Mouse (Mus musculus) liver, embryonic 13.5 days (tissue): ENCODE results near the gene Fcf1. TPM values are rescaled to one million over a fixed set of nuclear protein-coding genes. Genes with fewer than 3 reads are reported as not detected.
A peak's percentile ranks its signal among the peaks of the same experiment; 100 is the strongest.

Experiments
- ATAC-seq: fragments of 200-750 bp; cut with Nextera tagmentation; 2 replicates; pipeline ENCODE4 v1.8.0; 2017; ENCODE audit warnings: low read depth, mild to moderate bottlenecking, moderate number of reproducible peaks, moderate library complexity
- DNase-seq: peaks from one replicate; pipeline ENCODE4 v3.0.0; 2022
- H3K27ac ChIP-seq: fragments of 300-500 bp; sonication (generic); 2 replicates; pipeline ENCODE4 v1.5.1; 2015; ENCODE audit warnings: moderate library complexity, mild to moderate bottlenecking, inconsistent platforms
- H3K27me3 ChIP-seq: fragments of 300-500 bp; sonication (generic); 2 replicates; pipeline ENCODE4 v1.6.1; 2015; ENCODE audit warnings: mild to moderate bottlenecking, inconsistent platforms
- H3K36me3 ChIP-seq: fragments of 300-500 bp; sonication (generic); 2 replicates; pipeline ENCODE4 v1.6.1; 2015; ENCODE audit warnings: mild to moderate bottlenecking, inconsistent platforms
- H3K4me1 ChIP-seq: fragments of 300-500 bp; sonication (generic); replicated peaks from 2 replicates; pipeline ENCODE4 v1.6.1; 2015; ENCODE audit warnings: inconsistent platforms
- H3K4me2 ChIP-seq: fragments of 300-500 bp; sonication (generic); 2 replicates; pipeline ENCODE4 v1.6.1; 2015; ENCODE audit warnings: inconsistent platforms, mild to moderate bottlenecking, moderate library complexity
- H3K4me3 ChIP-seq: fragments of 300-500 bp; sonication (generic); replicated peaks from 2 replicates; pipeline ENCODE4 v1.5.1; 2015; ENCODE audit warnings: mild to moderate bottlenecking, inconsistent platforms
- H3K9ac ChIP-seq: fragments of 300-500 bp; sonication (generic); 2 replicates; pipeline ENCODE4 v1.6.1; 2015; ENCODE audit warnings: mild to moderate bottlenecking, inconsistent platforms
- H3K9me3 ChIP-seq: fragments of 300-500 bp; sonication (generic); replicated peaks from 2 replicates; pipeline ENCODE4 v1.6.1; 2016; ENCODE audit warnings: inconsistent platforms
- WGBS: fragments of 180-500 bp; shearing (Covaris S2); methylation state at CpG from one replicate; pipeline ENCODE4 v1.1.7; 2015; ENCODE audit not compliant: insufficient replicate concordance; 5-methylcytosine and 5-hydroxymethylcytosine counted together
- polyA plus RNA-seq: library from polyadenylated mRNA; unstranded; fragments of >200 nt; fragmentation: Nextera tagmentation; extraction: Ambion mirVana; gene quantifications from 2 replicates; pipeline ENCODE4 v1.2.1, GENCODE M21; 2015

Gene Fcf1
- polyA plus RNA-seq, 1 experiment from 2014 or later, result 134 TPM

- Histone ChIP-seq H3K27ac (peak overlapping the region; percentile 89), H3K9me3 (no peaks in the 10 kb centered on the region), H3K4me2 (peak overlapping the region; percentile 74), H3K4me3 (peak overlapping the region; percentile 87), H3K9ac (peak overlapping the region; percentile 88), H3K36me3 (peaks cover 30% of the 10 kb centered on the region), H3K27me3 (no peaks in the 10 kb centered on the region), H3K4me1 (peaks cover 50% of the 10 kb centered on the region)
- ATAC-seq (peak; percentile 16; the same call in 1 of the 2 replicates), DNase-seq (peak; percentile 8)
- WGBS, result 11% methylated on average over 15 of the region's 15 CpGs
These were observed 855 bp upstream of the Fcf1 start for GRCm38 (mm10) chr12:84969656-84970427.

- H3K9ac ChIP-seq, result no peak overlapping the region
- 78% methylated on average over 2 of the region's 2 CpGs for WGBS
- H3K4me1 ChIP-seq, result no peaks in the 10 kb centered on the region
- no peak for ATAC-seq
- H3K36me3 ChIP-seq, result peaks cover 91% of the 10 kb centered on the region
- H3K4me3 ChIP-seq, result no peak overlapping the region
- no peak overlapping the region for H3K4me2 ChIP-seq
- H3K27me3 ChIP-seq, result no peaks in the 10 kb centered on the region
- no peak for DNase-seq
- no peak overlapping the region for H3K27ac ChIP-seq
- H3K9me3 ChIP-seq, result no peaks in the 10 kb centered on the region
These were observed 8.7 kb downstream of the Fcf1 start for GRCm38 (mm10) chr12:84979264-84979862.

GRCm38 (mm10) chr12:84989456-84989855 is 18.8 kb downstream of the Fcf1 start:
- no peak overlapping the region for H3K4me2 ChIP-seq
- WGBS, result 60% methylated on average over 4 of the region's 4 CpGs
- no peak overlapping the region for H3K4me3 ChIP-seq
- DNase-seq, result no peak
- H3K27me3 ChIP-seq, result no peaks in the 10 kb centered on the region
- H3K9ac ChIP-seq, result no peak overlapping the region
- H3K36me3 ChIP-seq, result peaks cover 4% of the 10 kb centered on the region; the same call in 1 of the 2 replicates
- H3K9me3 ChIP-seq, result no peaks in the 10 kb centered on the region
- no peak for ATAC-seq
- H3K4me1 ChIP-seq, result peaks cover 5% of the 10 kb centered on the region
- H3K27ac ChIP-seq, result no peak overlapping the region

- Histone ChIP-seq H3K9me3 (no peaks in the 10 kb centered on the region), H3K4me2 (peak overlapping the region; percentile 96), H3K4me1 (peaks cover 48% of the 10 kb centered on the region), H3K4me3 (peak overlapping the region; percentile 89), H3K36me3 (no peaks in the 10 kb centered on the region), H3K9ac (peak overlapping the region; percentile 96; the same call in 1 of the 2 replicates), H3K27me3 (no peaks in the 10 kb centered on the region), H3K27ac (no peak overlapping the region; the same call in 1 of the 2 replicates)
- DNase-seq, result no peak
- ATAC-seq, result no peak
- WGBS, result 89% methylated on average over 8 of the region's 9 CpGs
These were observed 24.5 kb downstream of the Fcf1 start for GRCm38 (mm10) chr12:84995112-84995761.

- no peaks in the 10 kb centered on the region for H3K36me3 ChIP-seq
- H3K27me3 ChIP-seq, result no peaks in the 10 kb centered on the region
- H3K27ac ChIP-seq, result peak within 1 kb of the TSS; percentile 90
- DNase-seq, result peak; percentile 95
- WGBS, result under 1% methylated on average over 45 of the region's 45 CpGs
- H3K4me1 ChIP-seq, result peaks cover 48% of the 10 kb centered on the region
- peak; percentile 96 for ATAC-seq
- H3K9me3 ChIP-seq, result no peaks in the 10 kb centered on the region
- H3K4me3 ChIP-seq, result peak within 1 kb of the TSS; percentile 89
- peak within 1 kb of the TSS; percentile 96 for H3K9ac ChIP-seq
- H3K4me2 ChIP-seq, result peak within 1 kb of the TSS; percentile 96
These were observed 25.4 kb downstream of the Fcf1 start, which contains the start of gene Ylpm1 for GRCm38 (mm10) chr12:84996083-84996496. TSS of gene Ylpm1 (plus strand) at chr12:84996321.

- Histone ChIP-seq H3K27me3 (no peaks in the 10 kb centered on the region), H3K27ac (peak overlapping the region; percentile 90), H3K9me3 (no peaks in the 10 kb centered on the region), H3K9ac (peak overlapping the region; percentile 96), H3K4me1 (peaks cover 48% of the 10 kb centered on the region), H3K4me3 (peak overlapping the region; percentile 89), H3K36me3 (no peaks in the 10 kb centered on the region), H3K4me2 (peak overlapping the region; percentile 96)
- peak; percentile 62 for DNase-seq
- peak; percentile 68 for ATAC-seq
- under 1% methylated on average over 44 of the region's 44 CpGs for WGBS
These were observed 26.1 kb downstream of the Fcf1 start for GRCm38 (mm10) chr12:84996501-84997398.

- H3K9ac ChIP-seq, result peak overlapping the region; percentile 40; the same call in 1 of the 2 replicates
- peaks cover 47% of the 10 kb centered on the region for H3K4me1 ChIP-seq
- peak overlapping the region; percentile 89; the same call in 1 of the 2 replicates for H3K4me3 ChIP-seq
- peaks cover 11% of the 10 kb centered on the region; the same call in 1 of the 2 replicates for H3K36me3 ChIP-seq
- peak overlapping the region; percentile 96 for H3K4me2 ChIP-seq
- H3K27ac ChIP-seq, result no peak overlapping the region
- no peaks in the 10 kb centered on the region for H3K27me3 ChIP-seq
- H3K9me3 ChIP-seq, result no peaks in the 10 kb centered on the region
- DNase-seq (no peak), ATAC-seq (no peak)
These were observed 28.4 kb downstream of the Fcf1 start for GRCm38 (mm10) chr12:84999053-84999452.

GRCm38 (mm10) chr12:85006206-85006605 is 35.5 kb downstream of the Fcf1 start:
- peaks cover 27% of the 10 kb centered on the region for H3K36me3 ChIP-seq
- H3K9me3 ChIP-seq, result no peaks in the 10 kb centered on the region
- H3K4me2 ChIP-seq, result no peak overlapping the region
- no peaks in the 10 kb centered on the region for H3K27me3 ChIP-seq
- WGBS, result 88% methylated on average over 1 of the region's 1 CpGs
- no peak for DNase-seq
- no peak overlapping the region for H3K4me3 ChIP-seq
- peaks cover 7% of the 10 kb centered on the region for H3K4me1 ChIP-seq
- ATAC-seq, result no peak
- H3K9ac ChIP-seq, result no peak overlapping the region
- H3K27ac ChIP-seq, result no peak overlapping the region

- H3K9me3 ChIP-seq, result no peaks in the 10 kb centered on the region
- peaks cover 10% of the 10 kb centered on the region for H3K4me1 ChIP-seq
- ATAC-seq (no peak), DNase-seq (no peak)
- no peak overlapping the region for H3K27ac ChIP-seq
- peaks cover 35% of the 10 kb centered on the region for H3K36me3 ChIP-seq
- no peak overlapping the region for H3K4me2 ChIP-seq
- no peaks in the 10 kb centered on the region for H3K27me3 ChIP-seq
- H3K4me3 ChIP-seq, result no peak overlapping the region
- no peak overlapping the region for H3K9ac ChIP-seq
These were observed 36.3 kb downstream of the Fcf1 start for GRCm38 (mm10) chr12:85007021-85007420.

GRCm38 (mm10) chr12:85009776-85010175 is 39.1 kb downstream of the Fcf1 start:
- Histone ChIP-seq H3K27me3 (no peaks in the 10 kb centered on the region), H3K4me2 (no peak overlapping the region), H3K4me1 (peaks cover 11% of the 10 kb centered on the region), H3K27ac (no peak overlapping the region), H3K9me3 (no peaks in the 10 kb centered on the region), H3K36me3 (peaks cover 43% of the 10 kb centered on the region), H3K4me3 (no peak overlapping the region), H3K9ac (no peak overlapping the region)
- no peak for ATAC-seq
- WGBS, result 69% methylated on average over 1 of the region's 1 CpGs
- no peak for DNase-seq
